Mouse (Mus musculus) intestine, postnatal 0 days (tissue): ENCODE measurements around the gene Etv3. TPM values are rescaled to one million over a fixed set of nuclear protein-coding genes. Genes with fewer than 3 reads are reported as not detected.
"Not testable (repeated sequence)": the region's sequence is repeated elsewhere in the genome, so short reads cannot be mapped to it uniquely, and the experiment has no call there.

Source experiments
- ATAC-seq: fragments of 200-750 bp; cut with Nextera tagmentation; 2 replicates; pipeline ENCODE4 v1.8.0; 2017; ENCODE audit warnings: mild to moderate bottlenecking, moderate TSS enrichment, moderate library complexity
- H3K27ac ChIP-seq: fragments of 300-500 bp; sonication (generic); 2 replicates; pipeline ENCODE4 v1.5.1; 2014; ENCODE audit warnings: mild to moderate bottlenecking, low read depth, low read length, moderate library complexity
- H3K27me3 ChIP-seq: fragments of 300-500 bp; sonication (generic); replicated peaks from 2 replicates; pipeline ENCODE4 v1.6.1; 2014; ENCODE audit warnings: low read length, mixed read lengths; ENCODE audit not compliant: control insufficient read depth, insufficient read depth
- H3K36me3 ChIP-seq: fragments of 300-500 bp; sonication (generic); 2 replicates; pipeline ENCODE4 v1.6.1; 2014; ENCODE audit warnings: mild to moderate bottlenecking, moderate library complexity; ENCODE audit not compliant: control insufficient read depth, insufficient read depth
- H3K4me1 ChIP-seq: fragments of 300-500 bp; sonication (generic); replicated peaks from 2 replicates; pipeline ENCODE4 v1.6.1; 2014; ENCODE audit warnings: antibody characterized with exemption, low read length, mixed read lengths; ENCODE audit not compliant: control insufficient read depth, insufficient read depth
- H3K4me2 ChIP-seq: fragments of 300-500 bp; sonication (generic); replicated peaks from 2 replicates; pipeline ENCODE4 v1.6.1; 2014; ENCODE audit warnings: low read depth, mild to moderate bottlenecking, moderate library complexity
- H3K4me3 ChIP-seq: fragments of 300-500 bp; sonication (generic); 2 replicates; pipeline ENCODE4 v1.5.1; 2014; ENCODE audit warnings: low read depth, low read length
- H3K9ac ChIP-seq: fragments of 300-500 bp; sonication (generic); 2 replicates; pipeline ENCODE4 v1.6.1; 2014; ENCODE audit warnings: mild to moderate bottlenecking, low read depth, low read length
- H3K9me3 ChIP-seq: fragments of 300-500 bp; sonication (generic); 2 replicates; pipeline ENCODE4 v1.6.1; 2016; ENCODE audit warnings: mixed run types; ENCODE audit not compliant: control insufficient read depth
- CTCF ChIP-seq: sonication (generic); IDR thresholded peaks from 2 replicates; pipeline ENCODE4 v1.5.1; 2016; ENCODE audit warnings: low read depth, mild to moderate bottlenecking, control low read depth, antibody characterized with exemption, moderate library complexity
- WGBS: fragments of 180-500 bp; shearing (Covaris S2); extraction: QIAGEN DNeasy Blood & Tissue Kit; methylation state at CpG from one replicate; pipeline ENCODE4 v1.1.7; 2014; 5-methylcytosine and 5-hydroxymethylcytosine counted together
- polyA plus RNA-seq: library from polyadenylated mRNA; unstranded; fragments of >200 nt; fragmentation: Nextera tagmentation; extraction: Ambion mirVana; gene quantifications from 2 replicates; pipeline ENCODE4 v1.2.1, GENCODE M21; 2015

Gene Etv3
- polyA plus RNA-seq, 1 experiment from 2014 or later = 9.5 TPM

DNA sequence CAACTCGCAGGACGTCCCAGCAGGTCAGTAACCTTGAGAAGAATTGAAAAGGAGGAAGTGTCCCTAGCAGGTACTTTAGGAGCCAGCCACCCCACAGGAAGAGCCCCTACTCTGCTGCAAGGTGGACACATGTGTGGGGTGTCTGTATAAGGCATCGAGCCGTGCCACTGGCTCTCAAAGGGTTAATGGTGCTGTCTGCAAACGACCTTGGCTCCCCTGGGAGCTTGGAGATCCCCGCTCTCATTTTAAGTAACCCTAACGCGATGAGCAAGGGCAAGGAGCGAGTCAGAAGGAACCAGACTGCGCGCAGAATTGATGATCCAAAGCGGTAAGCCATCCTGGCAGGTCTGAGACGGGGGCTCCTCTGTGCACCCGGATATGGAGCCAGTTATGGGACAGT, 24.7 kb downstream of the Etv3 start:
- TF ChIP-seq CTCF = no peak
- no peak for ATAC-seq

DNA sequence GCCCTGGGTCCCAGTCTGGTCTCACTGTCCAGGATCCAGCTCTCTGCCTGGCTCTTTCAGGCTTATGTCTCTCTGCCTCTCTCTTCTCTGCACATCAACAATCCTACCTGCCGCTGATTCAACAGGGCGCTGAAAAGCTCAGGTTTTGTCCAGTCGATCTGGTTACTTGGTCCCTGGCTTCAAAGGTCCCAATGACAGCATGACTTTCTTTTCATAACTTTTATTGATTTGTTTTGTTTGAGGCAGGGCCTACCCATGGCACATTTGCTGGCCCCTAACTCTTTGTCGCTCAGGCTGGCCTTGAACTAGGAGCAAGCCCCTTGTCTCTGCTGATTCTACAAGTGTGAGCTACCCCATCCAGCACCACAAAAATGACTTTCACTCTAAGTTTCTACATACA, 27.1 kb downstream of the Etv3 start:
- peaks cover 5% of the 10 kb centered on the region; the same call in 1 of the 2 replicates for H3K4me1 ChIP-seq
- 82% methylated on average over 4 of the region's 4 CpGs for WGBS
- H3K36me3 ChIP-seq = no peaks in the 10 kb centered on the region
- no peak overlapping the region for H3K9ac ChIP-seq
- peaks cover 4% of the 10 kb centered on the region; the same call in 1 of the 2 replicates for H3K27me3 ChIP-seq
- no peak overlapping the region for H3K27ac ChIP-seq
- ATAC-seq = no peak
- no peak overlapping the region for H3K4me2 ChIP-seq
- H3K9me3 ChIP-seq = no peaks in the 10 kb centered on the region
- H3K4me3 ChIP-seq = no peak overlapping the region
- TF ChIP-seq CTCF = no peak

More for the DNA sequence above, 24.7 kb downstream of the Etv3 start:
- Histone ChIP-seq H3K27me3 (peaks cover 4% of the 10 kb centered on the region; the same call in 1 of the 2 replicates), H3K27ac (no peak overlapping the region), H3K36me3 (no peaks in the 10 kb centered on the region), H3K9me3 (no peaks in the 10 kb centered on the region), H3K4me2 (no peak overlapping the region), H3K4me1 (no peaks in the 10 kb centered on the region), H3K9ac (no peak overlapping the region), H3K4me3 (no peak overlapping the region)
- WGBS = 21% methylated on average over 14 of the region's 14 CpGs

DNA sequence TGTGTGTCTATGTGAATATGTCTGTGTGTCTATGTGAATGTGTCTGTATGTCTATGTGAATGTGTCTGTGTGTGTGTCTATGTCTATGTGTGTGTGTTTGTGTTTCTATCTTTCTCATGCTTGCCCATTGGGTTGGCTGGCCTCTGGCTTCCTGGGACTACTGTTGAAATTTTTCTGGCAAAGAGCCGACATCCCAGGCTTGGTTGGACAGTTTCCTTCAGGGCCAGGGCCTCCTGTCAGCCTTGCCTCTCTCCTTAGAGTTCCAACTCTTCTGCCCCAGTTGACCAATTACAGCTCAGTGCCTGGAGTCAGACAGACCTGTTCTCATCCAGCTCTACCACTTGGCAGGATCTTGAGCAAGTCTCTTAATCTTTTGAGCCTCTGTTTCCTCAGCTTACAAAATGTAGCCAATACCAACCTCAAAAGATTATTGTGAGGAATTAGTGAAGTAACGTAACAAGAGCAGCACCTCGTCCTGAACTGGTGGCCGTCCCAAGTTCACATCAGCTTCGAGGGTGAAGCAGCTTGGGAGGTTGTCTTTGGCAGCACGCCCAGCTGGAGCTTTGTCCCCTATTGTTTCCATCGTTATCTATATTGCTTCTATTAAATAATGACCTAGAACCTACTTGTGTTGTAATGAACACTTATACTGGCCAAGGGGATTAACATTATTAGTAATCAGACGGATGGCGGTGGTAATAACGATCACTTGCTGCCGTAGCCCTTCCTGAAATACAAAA, 28.2 kb downstream of the Etv3 start:
- no peak overlapping the region for H3K27ac ChIP-seq
- H3K27me3 ChIP-seq = peaks cover 4% of the 10 kb centered on the region; the same call in 1 of the 2 replicates
- no peak overlapping the region for H3K9ac ChIP-seq
- peaks cover 5% of the 10 kb centered on the region; the same call in 1 of the 2 replicates for H3K4me1 ChIP-seq
- no peak for ATAC-seq
- H3K4me3 ChIP-seq = no peak overlapping the region
- no peak overlapping the region for H3K4me2 ChIP-seq
- H3K36me3 ChIP-seq = no peaks in the 10 kb centered on the region
- no peaks in the 10 kb centered on the region for H3K9me3 ChIP-seq
- no peak for TF ChIP-seq CTCF
- WGBS = 32% methylated on average over 11 of the region's 11 CpGs

DNA sequence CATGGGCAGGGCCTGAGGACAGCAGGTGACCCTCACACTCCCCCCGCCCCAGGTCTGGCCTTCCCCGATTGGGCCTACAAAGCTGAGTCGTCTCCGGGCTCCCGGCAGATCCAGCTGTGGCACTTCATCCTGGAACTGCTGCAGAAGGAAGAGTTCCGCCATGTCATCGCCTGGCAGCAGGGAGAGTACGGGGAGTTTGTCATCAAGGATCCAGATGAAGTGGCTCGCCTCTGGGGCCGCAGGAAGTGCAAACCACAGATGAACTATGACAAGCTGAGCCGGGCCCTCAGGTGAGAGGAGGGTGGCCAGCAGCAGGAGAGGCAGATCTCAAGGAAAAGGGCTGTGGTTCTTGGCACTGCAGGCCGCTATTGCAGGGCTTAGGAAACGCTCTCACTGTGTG, 29.7 kb downstream of the Etv3 start:
- H3K27me3 ChIP-seq, ATAC-seq, H3K4me3 ChIP-seq, H3K4me2 ChIP-seq, H3K36me3 ChIP-seq, H3K9me3 ChIP-seq, H3K4me1 ChIP-seq, H3K27ac ChIP-seq, H3K9ac ChIP-seq: not testable (repeated sequence)
- 90% methylated on average over 11 of the region's 13 CpGs for WGBS

DNA sequence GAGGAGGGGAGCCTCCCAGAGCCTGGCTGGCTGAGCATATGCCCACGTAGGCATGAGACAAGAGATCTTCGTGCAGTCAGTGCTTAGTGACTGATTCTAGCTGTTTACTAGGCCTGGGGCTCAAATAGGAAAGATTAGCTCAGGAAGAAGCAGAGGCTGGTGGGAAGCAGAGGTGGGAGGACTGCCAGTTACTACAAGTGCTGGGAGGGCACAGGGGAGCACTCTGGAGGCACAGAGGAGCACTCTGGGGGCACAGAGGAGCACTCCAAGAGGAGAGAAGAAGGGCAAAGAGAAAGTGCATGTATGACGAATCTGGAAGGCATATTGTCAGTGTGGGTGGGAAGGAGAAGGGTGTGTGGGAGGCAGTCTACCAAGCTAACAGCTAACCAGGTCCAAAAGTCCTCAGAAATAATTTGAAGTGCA, 30.9 kb downstream of the Etv3 start:
- Histone ChIP-seq H3K27me3 (0 out of 2 replicates have a peak, but pooled peaks cover 4% of the 10 kb centered on the region), H3K27ac (peak overlapping the region; percentile 54)

DNA sequence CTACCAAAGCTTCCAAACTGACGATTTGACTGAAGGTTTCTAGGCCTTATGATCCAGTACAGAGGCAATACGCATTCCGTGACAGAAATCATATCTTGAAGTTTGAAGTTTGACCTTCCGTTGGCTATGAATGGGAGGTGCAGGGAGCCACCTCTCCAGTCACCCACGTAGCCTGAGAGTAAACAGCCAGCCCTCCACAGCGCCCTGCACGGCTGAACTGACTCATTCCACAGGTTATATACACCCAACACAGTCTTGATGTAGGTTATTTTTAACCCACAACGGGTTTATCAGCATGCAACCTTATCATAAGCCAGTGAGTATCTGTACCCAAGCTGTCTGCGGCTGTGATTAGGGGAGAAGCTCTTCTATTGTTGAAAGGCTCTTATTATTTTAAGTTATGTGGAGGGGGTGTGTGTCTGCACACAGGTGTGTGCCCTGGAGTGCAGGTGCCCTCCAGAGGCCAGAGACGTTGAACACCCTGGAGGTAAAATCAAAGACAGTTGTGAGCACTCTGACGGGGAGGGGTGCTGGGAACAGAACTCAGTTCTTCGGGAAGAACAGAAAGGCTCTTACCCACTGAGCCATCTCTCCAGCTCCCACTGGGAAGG, 31.6 kb downstream of the Etv3 start:
- peak; percentile 85 for ATAC-seq

More for the DNA sequence above, 30.9 kb downstream of the Etv3 start:
- peak; percentile 69 for ATAC-seq
- WGBS = 39% methylated on average over 3 of the region's 3 CpGs
- TF ChIP-seq CTCF = no peak
- no peak overlapping the region for H3K9ac ChIP-seq
- H3K9me3 ChIP-seq = no peaks in the 10 kb centered on the region
- H3K4me2 ChIP-seq = peak overlapping the region; percentile 30; the same call in 1 of the 2 replicates
- peaks cover 5% of the 10 kb centered on the region; the same call in 1 of the 2 replicates for H3K4me1 ChIP-seq
- no peak overlapping the region for H3K4me3 ChIP-seq
- H3K36me3 ChIP-seq = no peaks in the 10 kb centered on the region

More for the DNA sequence above, 31.6 kb downstream of the Etv3 start:
- Histone ChIP-seq H3K4me1 (peaks cover 7% of the 10 kb centered on the region), H3K9me3 (no peaks in the 10 kb centered on the region), H3K4me3 (no peak overlapping the region), H3K9ac (no peak overlapping the region), H3K4me2 (peak overlapping the region; percentile 30; the same call in 1 of the 2 replicates), H3K27ac (peak overlapping the region; percentile 54), H3K27me3 (0 out of 2 replicates have a peak, but pooled peaks cover 3% of the 10 kb centered on the region), H3K36me3 (no peaks in the 10 kb centered on the region)
- TF ChIP-seq CTCF = peak; percentile 46
- 45% methylated on average over 12 of the region's 12 CpGs for WGBS
